Comparison of ENCODE assay signal across 8 mouse cellular contexts in the genomic region with DNA sequence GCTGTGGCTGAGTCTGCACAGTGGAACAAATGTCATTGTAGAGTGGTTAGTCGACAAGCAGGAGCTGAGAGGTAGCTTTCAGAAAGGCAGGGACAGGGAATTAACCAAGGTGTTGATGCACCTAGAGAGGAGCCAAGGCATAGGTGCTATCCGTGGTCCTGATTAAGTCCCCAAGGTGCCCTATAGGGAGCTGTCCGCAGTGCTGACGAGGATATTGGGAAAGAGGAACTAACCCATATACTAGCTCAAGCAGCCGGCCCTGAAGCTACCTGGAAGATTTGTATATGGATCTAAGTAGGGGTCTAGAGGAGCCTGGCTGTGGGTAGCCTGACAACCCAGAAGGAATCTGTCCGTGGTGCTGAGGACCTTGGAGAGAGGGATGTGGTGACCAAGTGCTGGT. TPM values are rescaled to one million over a fixed set of nuclear protein-coding genes. Genes with fewer than 3 reads are reported as not detected.
A peak's percentile ranks its signal among the peaks of the same experiment; 100 is the strongest.
DNase-seq lines count a peak whose midpoint lies in the region; TF ChIP-seq lines count a peak whose summit lies in the region.
"Had no signal": no experiment of that assay in that cellular context is flagged by ENCODE, and none has a peak within 500 bp of the region (broad histone marks: within the 10 kb centered on the region; RNA-seq: fewer than 3 reads in every experiment).

No protein-coding gene starts in this region.

- DNase-seq in urinary bladder, postnatal 25 days (ENCODE audit: low spot score), result peak; percentile 52
- no peak for DNase-seq in urinary bladder, adult 2 months (ENCODE audit: low spot score)
- peak; percentile 83 for DNase-seq in embryo, embryonic 10 days (ENCODE audit: low spot score)
- peak; percentile 61 to 72 for DNase-seq in kidney, postnatal 25 days
- peak; percentile 43 for DNase-seq in spleen, adult 12 weeks (ENCODE audit: low spot score)
- no peak for DNase-seq in layer of hippocampus, postnatal 10 days (ENCODE audit: low spot score in 2 of 2)
- DNase-seq in layer of hippocampus, adult 2 months (ENCODE audit: low spot score in 2 of 2), result no peak

- no peak overlapping the region for H3K4me3 ChIP-seq in layer of hippocampus, adult 2 months
- H3K4me3 ChIP-seq: limb, embryonic 12.5 days had no signal

- no peak for TF ChIP-seq CTCF in layer of hippocampus, adult 2 months (conservative IDR thresholded peaks at IDR 0.05)

- H3K27ac ChIP-seq in layer of hippocampus, adult 2 months, result no peak overlapping the region
- H3K27ac ChIP-seq: limb, embryonic 12.5 days had no signal

RNA-seq across cellular contexts. Expression of gene A230050P20Rik, which starts 11.3 kb away (rescaled TPM):
- 59.3 and 71.9 TPM in 2 replicates for polyA plus RNA-seq in urinary bladder, adult 2 months (2012; rRNA removed)
- total RNA-seq in layer of hippocampus, postnatal 10 days (2021), result 10 to 100 TPM; 48.2 to 55.5 TPM
- 10 to 100 TPM; 77.6 to 85.9 TPM for total RNA-seq in layer of hippocampus, adult 2 months (2021)

RNA-seq across cellular contexts. Expression of gene Angptl6, which starts 22.4 kb away (rescaled TPM):
- 6.8 and 7.0 TPM in 2 replicates for polyA plus RNA-seq in urinary bladder, adult 2 months (2012; rRNA removed)
- 10 to 100 TPM; 10.4 to 12.8 TPM for total RNA-seq in layer of hippocampus, postnatal 10 days (2021)
- 10 to 100 TPM in 1 of 2 experiments, 1 to 10 TPM in 1; 8.9 to 10.3 TPM for total RNA-seq in layer of hippocampus, adult 2 months (2021)

RNA-seq across cellular contexts. Expression of gene Ppan, which starts 30.8 kb away (rescaled TPM):
- polyA plus RNA-seq in urinary bladder, adult 2 months (2012; rRNA removed), result 38.7 and 59.6 TPM in 2 replicates
- 10 to 100 TPM; 28.9 to 35.8 TPM for total RNA-seq in layer of hippocampus, postnatal 10 days (2021)
- 10 to 100 TPM; 27.5 to 27.6 TPM for total RNA-seq in layer of hippocampus, adult 2 months (2021)

RNA-seq across cellular contexts. Expression of gene Rdh8, which starts 38.8 kb away (rescaled TPM):
- not detected in 2 replicates for polyA plus RNA-seq in urinary bladder, adult 2 months (2012; rRNA removed)
- total RNA-seq in layer of hippocampus, postnatal 10 days (2021), result not detected
- not detected for total RNA-seq in layer of hippocampus, adult 2 months (2021)
- polyA plus RNA-seq: limb, embryonic 12.5 days had no signal

RNA-seq across cellular contexts. Expression of gene Eif3g, which starts 41.3 kb away (rescaled TPM):
- 136 and 141 TPM in 2 replicates for polyA plus RNA-seq in urinary bladder, adult 2 months (2012; rRNA removed)
- total RNA-seq in layer of hippocampus, postnatal 10 days (2021), result 100 to 1,000 TPM; 137 to 144 TPM
- 100 to 1,000 TPM; 122 to 131 TPM for total RNA-seq in layer of hippocampus, adult 2 months (2021)

Comparison
In these comparisons a context has a peak if more than half of its experiments do, and no peak if none do; other contexts are left out.
1. DNase-seq: peak in urinary bladder, postnatal 25 days (single experiment), embryo, embryonic 10 days (single experiment), kidney, postnatal 25 days (2 of 2) and spleen, adult 12 weeks (single experiment); none in urinary bladder, adult 2 months (single experiment), layer of hippocampus, postnatal 10 days (0 of 2) and layer of hippocampus, adult 2 months (0 of 2).